Mouse (Mus musculus) testis, adult 2 months (tissue): ENCODE measurements around the gene Atxn2. TPM values are rescaled to one million over a fixed set of nuclear protein-coding genes. Genes with fewer than 3 reads are reported as not detected.

Experiments
- H3K27ac ChIP-seq: fragments of 200-500 bp; 2 replicates; pipeline ENCODE4 v1.5.1; 2012; ENCODE audit warnings: low read depth, low read length; ENCODE audit not compliant: control insufficient read depth, insufficient read depth
- H3K27me3 ChIP-seq: fragments of 200-500 bp; 2 replicates; pipeline ENCODE4 v1.6.1; 2012; ENCODE audit warnings: mild to moderate bottlenecking, low read length, moderate library complexity; ENCODE audit not compliant: control insufficient read depth, insufficient read depth
- H3K36me3 ChIP-seq: fragments of 200-500 bp; 2 replicates; pipeline ENCODE4 v1.6.1; 2012; ENCODE audit warnings: mild to moderate bottlenecking, low read length; ENCODE audit not compliant: control insufficient read depth, insufficient read depth
- H3K4me1 ChIP-seq: fragments of 200-500 bp; 2 replicates; pipeline ENCODE4 v1.6.1; 2012; ENCODE audit warnings: low read length; ENCODE audit not compliant: control insufficient read depth, insufficient read depth
- H3K4me3 ChIP-seq: fragments of 200-500 bp; 2 replicates; pipeline ENCODE4 v1.5.1; 2012; ENCODE audit warnings: low read depth, mild to moderate bottlenecking, low read length, moderate library complexity, mixed read lengths; ENCODE audit not compliant: control insufficient read depth
- CTCF ChIP-seq: fragments of 200-500 bp; IDR thresholded peaks from 2 replicates; pipeline ENCODE4 v1.5.1; 2012; ENCODE audit warnings: low read depth, mild to moderate bottlenecking, inconsistent platforms, low read length, moderate library complexity; ENCODE audit not compliant: control insufficient read depth, insufficient read depth, insufficient replicate concordance
- POLR2A ChIP-seq: fragments of 200-500 bp; IDR thresholded peaks from 2 replicates; pipeline ENCODE4 v1.6.1; 2012; ENCODE audit warnings: low read depth, mild to moderate bottlenecking, inconsistent platforms, low read length, moderate library complexity; ENCODE audit not compliant: control insufficient read depth
- polyA plus RNA-seq: library from polyadenylated mRNA; depleted of rRNA; stranded (reverse); fragments of >200 nt; gene quantifications from 2 replicates; pipeline ENCODE4 v1.2.3, GENCODE M21; 2012

The Atxn2 gene
- polyA plus RNA-seq, 1 experiment: 166 TPM

DNA sequence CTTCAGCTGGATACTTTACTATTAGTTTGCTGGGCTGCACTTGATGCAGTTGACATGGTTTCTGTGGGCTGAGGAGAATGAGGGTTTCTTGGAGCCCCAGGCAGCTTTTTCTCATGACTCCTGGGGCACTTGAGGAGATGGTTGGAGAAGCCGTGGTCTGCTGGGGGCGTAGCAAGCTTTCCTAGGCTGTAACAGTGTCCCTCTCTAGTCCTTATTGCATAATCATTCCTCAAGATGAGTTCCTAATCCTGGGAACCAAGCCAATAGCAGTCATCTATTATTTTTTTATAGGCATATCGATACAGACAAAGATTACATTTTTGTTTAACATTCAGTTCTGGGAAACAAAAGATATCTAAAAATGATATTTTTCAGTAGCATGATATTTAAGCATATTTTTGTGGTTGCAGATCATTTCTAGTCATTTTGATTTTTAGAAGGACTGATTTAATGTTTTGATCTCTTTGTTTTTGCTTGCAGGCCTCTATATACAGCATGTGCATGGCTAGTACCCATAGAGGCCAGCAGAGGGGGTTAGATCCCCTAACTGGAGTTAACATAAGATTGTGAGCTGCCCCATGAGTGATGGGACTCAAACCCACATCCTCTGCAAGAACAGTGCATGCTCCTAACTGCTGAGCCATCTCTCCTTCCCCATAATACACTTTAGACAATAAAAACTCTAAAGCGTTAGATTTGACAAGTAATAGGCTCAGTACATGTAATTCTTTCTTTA, 55.1 kb downstream of the Atxn2 start:
- H3K27me3 ChIP-seq: no peaks in the 10 kb centered on the region
- H3K4me3 ChIP-seq: no peak overlapping the region
- H3K4me1 ChIP-seq: no peaks in the 10 kb centered on the region
- no peak for TF ChIP-seq CTCF
- TF ChIP-seq POLR2A: no peak
- no peak overlapping the region for H3K27ac ChIP-seq
- H3K36me3 ChIP-seq: no peaks in the 10 kb centered on the region

DNA sequence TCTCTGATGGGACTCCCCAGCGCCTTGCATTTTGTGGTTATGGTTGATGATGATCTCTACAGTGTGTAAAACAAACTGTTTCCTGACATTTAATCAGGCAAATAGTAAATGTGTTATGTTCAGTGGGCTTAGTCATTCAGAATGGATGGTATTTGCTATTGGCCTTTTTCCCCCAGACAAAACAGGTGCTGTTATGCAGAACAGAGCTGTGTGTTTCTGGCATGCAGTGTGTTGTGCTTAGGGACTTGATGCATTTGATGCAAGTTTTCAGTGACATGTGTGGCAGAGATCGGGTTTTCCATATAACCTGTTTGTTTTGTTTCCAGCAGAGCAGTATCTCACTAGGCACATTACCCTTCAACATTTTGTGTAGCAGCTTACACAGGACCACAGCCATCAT, 56.4 kb downstream of the Atxn2 start:
- Histone ChIP-seq H3K27me3 (no peaks in the 10 kb centered on the region), H3K27ac (no peak overlapping the region), H3K4me1 (no peaks in the 10 kb centered on the region; the same call in 1 of the 2 replicates), H3K4me3 (no peak overlapping the region), H3K36me3 (no peaks in the 10 kb centered on the region)
- TF ChIP-seq CTCF: no peak
- no peak for TF ChIP-seq POLR2A

DNA sequence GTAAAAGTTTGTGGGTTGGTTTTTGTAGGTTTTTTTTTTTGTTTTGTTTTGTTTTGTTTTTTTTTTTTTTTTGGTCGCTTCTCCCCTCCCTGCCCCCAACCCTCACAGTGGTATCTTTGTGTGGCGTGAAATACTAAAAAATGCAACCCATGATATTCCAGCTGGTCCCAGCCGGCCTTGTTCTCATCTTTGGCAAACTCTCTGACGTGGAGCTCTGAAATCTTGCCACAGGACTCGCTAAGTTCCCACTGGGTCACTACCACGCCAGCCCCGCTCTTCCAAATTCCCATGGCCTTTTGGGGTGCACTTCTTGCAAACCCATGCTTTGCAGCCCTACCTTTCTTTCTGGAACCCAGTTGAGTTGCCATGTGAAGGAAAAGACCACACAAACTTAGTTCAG, 58.7 kb downstream of the Atxn2 start:
- Histone ChIP-seq H3K36me3 (no peaks in the 10 kb centered on the region), H3K27ac (no peak overlapping the region)
- TF ChIP-seq POLR2A: no peak
- no peak for TF ChIP-seq CTCF

DNA sequence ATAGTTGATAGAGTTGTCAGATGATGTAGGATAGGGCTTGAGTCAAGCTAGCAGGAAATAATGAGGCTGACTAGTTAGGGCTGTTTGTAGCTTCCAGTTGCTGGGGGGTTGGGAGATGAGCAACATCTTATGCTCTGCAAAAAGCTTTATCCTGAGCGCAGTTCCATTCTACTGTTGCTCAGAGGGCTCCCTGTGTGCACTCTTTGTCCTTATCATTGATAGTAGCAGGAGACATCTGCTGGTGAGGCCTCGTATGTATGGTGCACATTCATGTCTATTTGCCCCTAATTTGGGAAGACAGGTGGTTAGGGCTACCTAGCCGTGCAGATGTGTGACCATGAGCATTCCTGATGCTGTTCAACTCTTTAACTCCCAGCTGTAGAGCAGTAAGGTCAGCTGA, 60.5 kb downstream of the Atxn2 start:
- no peaks in the 10 kb centered on the region; the same call in 1 of the 2 replicates for H3K4me1 ChIP-seq
- H3K4me3 ChIP-seq: no peak overlapping the region
- H3K36me3 ChIP-seq: peaks cover 3% of the 10 kb centered on the region
- TF ChIP-seq CTCF: no peak
- TF ChIP-seq POLR2A: no peak
- no peaks in the 10 kb centered on the region for H3K27me3 ChIP-seq
- no peak overlapping the region for H3K27ac ChIP-seq

More for the DNA sequence above, 58.7 kb downstream of the Atxn2 start:
- H3K27me3 ChIP-seq: no peaks in the 10 kb centered on the region
- no peak overlapping the region for H3K4me3 ChIP-seq
- no peaks in the 10 kb centered on the region; the same call in 1 of the 2 replicates for H3K4me1 ChIP-seq

DNA sequence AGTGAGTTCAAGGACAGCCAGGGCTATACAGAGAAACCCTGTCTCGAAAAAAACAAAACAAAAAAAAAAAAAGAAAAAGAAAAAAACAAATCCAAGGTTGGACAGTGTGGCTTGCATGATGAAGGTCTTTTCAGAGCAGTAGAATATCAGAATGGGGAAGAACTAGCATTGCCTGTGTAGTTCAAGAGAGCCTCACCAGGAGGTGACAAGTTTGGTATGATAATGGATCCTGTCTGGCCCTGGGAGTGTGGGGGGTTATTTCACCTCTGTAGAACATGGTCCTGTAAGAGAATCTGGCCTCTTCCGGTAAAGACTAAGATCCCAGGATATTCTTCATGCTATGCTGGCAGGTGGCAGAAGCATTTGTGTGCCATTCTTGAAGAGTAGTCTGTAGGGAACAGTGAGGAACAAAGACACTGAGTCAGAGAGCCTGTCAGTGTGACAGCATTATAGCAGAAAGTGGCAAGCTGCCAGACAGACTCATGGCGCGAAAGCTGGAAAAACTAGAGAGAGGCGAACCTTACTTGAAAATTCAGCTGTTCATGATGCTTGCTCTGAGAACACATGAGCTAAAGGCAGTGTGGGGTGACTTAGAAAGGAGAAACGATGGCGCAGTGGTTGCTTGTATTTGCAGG, 67.5 kb downstream of the Atxn2 start:
- no peaks in the 10 kb centered on the region for H3K4me1 ChIP-seq
- no peak overlapping the region for H3K4me3 ChIP-seq
- peaks cover 4% of the 10 kb centered on the region for H3K36me3 ChIP-seq
- no peaks in the 10 kb centered on the region for H3K27me3 ChIP-seq
- H3K27ac ChIP-seq: no peak overlapping the region
- no peak for TF ChIP-seq CTCF
- no peak for TF ChIP-seq POLR2A

DNA sequence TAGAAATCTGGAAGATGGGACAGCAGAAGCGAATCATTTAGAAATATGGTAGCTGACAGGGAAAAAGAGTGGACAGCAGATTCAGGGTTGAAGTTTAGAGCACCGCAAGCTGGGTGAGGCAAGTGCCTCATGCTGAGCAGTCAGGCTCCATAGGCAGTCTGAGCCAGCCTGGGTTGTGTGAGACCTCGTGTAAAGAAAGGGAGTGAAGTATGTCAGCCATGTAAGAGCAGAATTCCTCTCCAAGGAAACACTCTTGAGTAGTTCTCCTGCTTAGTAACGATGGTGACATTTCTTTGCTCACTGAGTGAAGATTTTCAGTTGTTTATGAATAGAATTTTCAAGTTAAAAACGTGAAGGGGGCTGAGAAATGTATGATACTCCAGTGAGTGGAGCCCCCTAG, 69.0 kb downstream of the Atxn2 start:
- Histone ChIP-seq H3K27ac (no peak overlapping the region), H3K4me1 (no peaks in the 10 kb centered on the region), H3K36me3 (peaks cover 4% of the 10 kb centered on the region), H3K4me3 (no peak overlapping the region), H3K27me3 (no peaks in the 10 kb centered on the region)
- TF ChIP-seq CTCF (no peak), POLR2A (no peak)

DNA sequence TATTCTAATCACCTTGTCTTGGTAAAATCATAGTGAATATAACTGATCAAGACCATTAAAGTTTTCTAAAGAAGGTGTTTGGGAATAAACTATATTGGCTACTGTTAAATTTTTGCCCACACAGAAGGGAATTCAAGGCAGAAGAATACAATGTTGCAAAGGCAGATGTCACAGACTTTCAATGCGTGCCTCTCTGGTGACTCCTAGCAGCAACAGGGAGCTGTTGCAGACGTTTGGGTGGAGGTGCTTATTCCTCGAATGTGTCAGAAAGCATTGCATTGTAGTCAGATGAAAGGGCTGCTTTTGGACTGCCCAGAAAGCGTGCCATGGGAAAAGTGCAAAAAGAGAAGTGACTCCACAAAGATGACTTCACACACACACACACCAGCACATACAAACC, 71.3 kb downstream of the Atxn2 start:
- Histone ChIP-seq H3K4me1 (no peaks in the 10 kb centered on the region), H3K36me3 (no peaks in the 10 kb centered on the region; the same call in 1 of the 2 replicates), H3K4me3 (no peak overlapping the region), H3K27ac (no peak overlapping the region), H3K27me3 (no peaks in the 10 kb centered on the region)
- TF ChIP-seq POLR2A (no peak), CTCF (no peak)
